Mouse (Mus musculus): ENCODE measurements around the gene Hikeshi.
A peak's percentile ranks its signal among the peaks of the same experiment; 100 is the strongest.

The Hikeshi gene

DNA sequence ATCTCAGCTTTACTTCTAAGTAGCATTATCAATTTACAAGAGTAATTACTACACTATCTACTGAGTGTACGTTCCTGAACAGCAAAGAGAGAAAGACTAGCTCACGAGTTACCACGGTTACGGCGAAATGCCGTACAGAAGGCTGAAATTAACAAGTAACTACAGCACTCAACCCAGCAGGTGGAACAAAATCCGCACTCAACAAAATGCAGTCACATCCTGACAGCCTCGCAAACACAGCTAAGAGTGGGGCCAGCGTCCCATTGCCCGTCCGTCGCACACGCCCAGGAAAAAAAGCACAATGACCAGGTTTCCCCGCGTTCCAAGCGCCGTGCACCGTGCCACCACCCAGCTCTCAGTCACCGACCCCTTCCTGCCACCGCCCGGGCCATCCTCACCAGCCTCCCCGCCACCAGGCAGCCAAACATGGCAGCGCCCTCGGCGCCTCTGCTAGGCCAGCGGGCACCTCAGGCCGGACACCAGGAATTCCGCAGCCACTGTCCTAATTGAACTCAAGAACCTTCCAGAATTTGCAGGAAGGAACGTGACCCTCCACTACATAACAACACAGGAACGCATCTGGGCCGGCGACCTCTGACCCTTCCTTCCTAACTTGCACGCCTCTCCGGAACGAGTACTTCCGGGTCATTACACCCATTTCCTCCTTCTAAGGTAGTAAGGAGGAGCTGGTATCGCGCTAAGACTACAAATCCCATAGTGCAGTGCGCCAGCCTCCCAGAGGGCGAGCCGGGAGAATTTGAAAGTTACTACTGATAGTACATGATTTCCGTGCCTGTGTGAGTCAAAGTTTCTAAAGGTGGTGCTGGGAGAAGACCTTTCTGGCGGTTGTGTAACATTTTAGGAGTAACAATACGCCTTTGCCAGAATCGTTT lies at the start of gene Hikeshi:
Gene Hikeshi (minus strand): TSS at position 634 of the 893 bp plus-strand sequence.
- peak; percentile 88 for DNase-seq (ENCODE audit: extremely low read depth, low read depth, low spot score)

GRCm38 (mm10) chr7:89984421-89984820 lies 43.4 kb upstream of the Hikeshi start:
- DNase-seq (ENCODE audit: extremely low read depth, low read depth, low spot score): no peak

DNA sequence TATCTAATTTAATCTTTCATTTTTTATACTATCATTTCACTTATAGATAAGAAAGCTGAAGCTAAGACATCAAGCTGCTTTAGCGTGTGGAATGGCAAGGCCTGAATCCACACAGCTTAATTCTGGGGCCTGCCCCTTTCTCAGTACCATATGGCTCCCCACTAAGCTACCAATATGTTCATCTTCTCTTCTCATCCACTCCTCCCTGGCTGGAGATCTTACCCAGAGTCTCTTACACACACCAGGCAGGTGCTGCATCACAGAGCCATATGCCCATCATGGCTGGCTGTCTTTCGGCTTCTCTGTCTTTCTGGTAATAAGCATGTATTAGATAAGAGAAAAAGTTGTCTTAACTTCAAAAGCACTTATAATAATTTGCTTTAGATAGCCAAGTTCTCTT lies 42.4 kb upstream of the Hikeshi start:
- no peak for DNase-seq (ENCODE audit: extremely low read depth, low read depth, low spot score)

DNA sequence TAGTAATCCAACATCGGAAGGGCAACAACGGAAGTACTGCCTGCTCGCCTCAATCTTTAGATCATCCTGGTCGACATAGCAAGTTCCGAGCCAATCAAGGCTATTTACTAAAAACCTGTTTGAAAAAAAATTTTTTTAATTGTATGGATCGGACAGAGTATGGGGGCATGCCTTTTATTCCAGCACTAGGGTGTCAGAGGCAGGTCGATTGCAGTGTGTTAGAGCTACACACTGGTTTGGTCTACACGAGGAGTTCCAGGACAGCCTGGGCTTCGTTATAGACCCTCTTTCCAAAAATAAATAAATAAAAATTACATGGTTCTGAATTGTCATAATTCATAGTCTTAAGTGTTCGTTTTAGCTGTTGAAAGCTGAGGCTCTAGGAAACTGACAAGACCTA lies 40.6 kb upstream of the Hikeshi start:
- no peak for DNase-seq (ENCODE audit: extremely low read depth, low read depth, low spot score)

GRCm38 (mm10) chr7:89980485-89981422 lies 39.8 kb upstream of the Hikeshi start, which contains the start of gene Eed:
TSS of gene Eed (minus strand) at chr7:89980983.
- no peak for DNase-seq (ENCODE audit: extremely low read depth, low read depth, low spot score)

- no peak for DNase-seq (ENCODE audit: extremely low read depth, low read depth, low spot score)
Measured at GRCm38 (mm10) chr7:89980133-89980484, 39.1 kb upstream of the Hikeshi start.

- DNase-seq (ENCODE audit: extremely low read depth, low read depth, low spot score): no peak
Measured at GRCm38 (mm10) chr7:89979432-89980130, 38.6 kb upstream of the Hikeshi start.

DNA sequence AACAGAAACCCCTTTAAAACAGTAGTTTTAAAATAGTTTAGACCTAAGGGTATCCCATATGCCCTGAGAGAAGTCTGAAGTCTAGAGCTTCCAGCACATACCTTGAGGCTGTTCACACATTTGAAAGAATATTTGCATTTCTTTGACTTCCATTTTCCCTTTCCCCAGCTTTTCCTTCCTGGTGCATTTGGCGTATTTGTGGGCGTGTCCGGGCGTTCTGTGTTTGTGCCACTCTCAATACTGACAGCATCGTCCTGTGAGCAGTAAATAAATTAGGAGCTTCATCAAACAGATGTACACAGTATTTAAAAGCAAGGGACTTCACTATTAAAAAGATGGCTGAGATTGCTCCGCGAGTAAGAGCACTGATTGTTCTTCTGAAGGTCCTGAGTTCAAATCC lies 35.8 kb upstream of the Hikeshi start:
- DNase-seq (ENCODE audit: extremely low read depth, low read depth, low spot score): no peak

DNA sequence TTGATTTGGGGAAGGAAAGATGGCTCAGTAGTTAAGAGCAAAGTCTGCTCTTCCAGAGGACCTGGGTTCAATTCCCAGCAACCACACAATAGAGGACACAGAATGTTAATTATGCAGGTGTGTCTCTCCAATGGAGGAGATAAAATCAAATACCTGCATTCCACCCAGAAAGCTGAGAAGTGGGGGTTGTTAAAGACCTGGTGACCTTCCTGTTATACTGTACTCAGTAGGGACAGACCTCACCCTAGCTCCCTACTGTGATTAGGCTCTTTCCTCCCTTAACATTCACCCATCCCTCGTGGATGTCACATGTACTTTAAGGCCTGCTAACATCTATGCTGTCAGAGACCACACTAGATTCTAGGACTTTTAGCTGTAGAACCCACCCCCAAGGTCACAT lies 34.6 kb upstream of the Hikeshi start:
- DNase-seq (ENCODE audit: extremely low read depth, low read depth, low spot score): no peak

GRCm38 (mm10) chr7:89967235-89967634 lies 26.2 kb upstream of the Hikeshi start:
- DNase-seq (ENCODE audit: extremely low read depth, low read depth, low spot score): no peak

DNA sequence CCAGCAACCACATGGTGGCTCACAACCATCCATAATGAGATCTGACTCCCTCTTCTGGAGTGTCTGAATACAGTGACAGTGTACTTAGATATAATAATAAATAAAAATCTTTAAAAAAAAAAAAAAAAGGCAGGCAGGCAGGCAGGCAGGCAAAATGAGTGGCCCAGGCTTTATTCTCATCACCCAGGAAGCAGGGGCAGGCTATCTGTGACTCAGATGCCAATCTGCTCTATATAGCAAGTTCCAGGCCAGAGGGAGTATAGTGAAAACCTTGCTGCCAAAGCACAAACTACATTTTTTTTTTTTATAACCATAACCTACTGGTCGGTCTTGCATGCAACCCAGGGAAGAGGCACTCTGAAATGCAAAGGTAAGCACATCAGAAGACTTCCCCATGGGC lies 25.8 kb upstream of the Hikeshi start:
- no peak for DNase-seq (ENCODE audit: extremely low read depth, low read depth, low spot score)

GRCm38 (mm10) chr7:89963135-89963534 lies 22.1 kb upstream of the Hikeshi start:
- DNase-seq (ENCODE audit: extremely low read depth, low read depth, low spot score): no peak

GRCm38 (mm10) chr7:89957300-89957699 lies 16.3 kb upstream of the Hikeshi start:
- DNase-seq (ENCODE audit: extremely low read depth, low read depth, low spot score): no peak

DNA sequence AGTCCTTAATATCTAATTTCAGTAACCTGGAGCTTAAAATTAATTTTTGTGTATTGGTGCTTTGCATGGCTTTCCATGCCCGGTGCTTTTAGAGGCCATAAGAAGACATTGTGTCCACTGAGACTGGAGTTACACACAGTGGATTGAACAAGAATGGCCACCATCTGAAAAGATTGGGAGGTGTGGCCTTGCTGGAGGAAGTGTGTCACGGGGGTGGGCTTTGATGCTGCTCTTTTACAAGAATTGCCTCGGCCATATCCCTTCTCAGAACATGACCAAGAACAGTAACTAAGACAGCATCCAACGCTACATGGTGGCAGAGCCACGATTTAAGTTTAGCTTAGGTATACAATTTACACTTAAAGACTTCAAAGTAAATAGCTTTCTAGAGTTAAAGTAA lies 13.3 kb upstream of the Hikeshi start:
- no peak for DNase-seq (ENCODE audit: extremely low read depth, low read depth, low spot score)

- no peak for DNase-seq (ENCODE audit: extremely low read depth, low read depth, low spot score)
Measured at GRCm38 (mm10) chr7:89949403-89949802, 8.4 kb upstream of the Hikeshi start.

GRCm38 (mm10) chr7:89948026-89948425 lies 7.0 kb upstream of the Hikeshi start:
- no peak for DNase-seq (ENCODE audit: extremely low read depth, low read depth, low spot score)

GRCm38 (mm10) chr7:89939497-89940353 lies 1.3 kb downstream of the Hikeshi start:
- no peak for DNase-seq (ENCODE audit: extremely low read depth, low read depth, low spot score)

GRCm38 (mm10) chr7:89923441-89924180 lies 17.4 kb downstream of the Hikeshi start:
- no peak for DNase-seq (ENCODE audit: extremely low read depth, low read depth, low spot score)

DNA sequence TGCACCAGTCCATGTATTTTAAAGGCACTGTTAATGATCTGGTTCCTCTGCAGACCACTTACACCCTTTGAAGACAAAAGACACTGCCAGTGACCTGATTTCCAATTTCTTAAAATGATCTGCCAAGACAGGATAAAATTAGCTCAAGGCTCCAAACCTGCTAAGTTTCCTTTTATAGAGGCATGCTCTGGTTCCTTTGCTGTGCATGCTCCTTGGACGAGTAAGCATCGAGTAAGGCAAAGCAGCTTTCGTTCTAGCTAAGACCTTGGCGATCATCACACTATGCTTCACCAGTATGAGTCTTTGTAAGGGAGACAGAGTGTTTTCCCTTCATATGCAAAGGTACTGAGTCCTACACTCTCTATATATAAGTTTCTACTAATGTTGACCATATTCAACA lies 23.2 kb downstream of the Hikeshi start:
- DNase-seq (ENCODE audit: extremely low read depth, low read depth, low spot score): no peak

GRCm38 (mm10) chr7:89916711-89917110 lies 24.3 kb downstream of the Hikeshi start:
- no peak for DNase-seq (ENCODE audit: extremely low read depth, low read depth, low spot score)

Measured in fat pad, adult 2 months (tissue).